Mouse (Mus musculus) kidney, adult 2 months (tissue): Measurements from ENCODE around the gene Il12rb1.

ENCODE experiments used
- CTCF ChIP-seq: fragments of 200-500 bp; conservative IDR thresholded peaks from 2 replicates; pipeline ENCODE4 v1.5.1; 2011; ENCODE audit warnings: low read depth, mild to moderate bottlenecking, control low read depth, low read length, moderate library complexity, mixed read lengths; ENCODE audit not compliant: insufficient read depth, insufficient read length
- POLR2A ChIP-seq: fragments of 200-500 bp; IDR thresholded peaks from one replicate; pipeline ENCODE4 v1.6.1; 2011; ENCODE audit warnings: low read depth, low read length, control low read depth

DNA sequence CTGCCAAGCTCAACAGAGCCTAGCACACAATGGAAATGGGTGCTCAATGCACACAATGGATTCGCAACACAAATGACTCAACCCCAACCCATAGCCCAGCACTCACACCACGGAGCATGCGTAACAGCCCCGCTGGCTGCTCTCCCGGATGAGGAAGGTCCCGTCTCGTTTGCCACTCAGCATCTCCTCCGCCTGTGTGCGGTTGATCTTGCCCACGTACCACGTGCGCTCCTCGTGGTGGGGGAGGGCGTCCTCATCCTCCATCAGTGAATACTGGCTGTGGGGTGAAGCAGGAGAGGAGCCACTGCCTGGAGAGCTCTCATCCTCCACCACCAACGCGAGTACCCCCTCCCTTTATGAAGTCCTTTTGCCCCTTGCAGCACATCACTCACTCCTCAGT lies 39.3 kb upstream of the Il12rb1 start:
- TF ChIP-seq POLR2A: no peak
- no peak for TF ChIP-seq CTCF
